Mouse (Mus musculus) 416B (cell line): Measurements from ENCODE around the gene Pold1.
A peak's percentile ranks its signal among the peaks of the same experiment; 100 is the strongest.

Source experiments
- DNase-seq: peaks from one replicate; pipeline ENCODE4 v3.0.0; 2011; ENCODE audit warnings: low read depth

Pold1 gene

DNA sequence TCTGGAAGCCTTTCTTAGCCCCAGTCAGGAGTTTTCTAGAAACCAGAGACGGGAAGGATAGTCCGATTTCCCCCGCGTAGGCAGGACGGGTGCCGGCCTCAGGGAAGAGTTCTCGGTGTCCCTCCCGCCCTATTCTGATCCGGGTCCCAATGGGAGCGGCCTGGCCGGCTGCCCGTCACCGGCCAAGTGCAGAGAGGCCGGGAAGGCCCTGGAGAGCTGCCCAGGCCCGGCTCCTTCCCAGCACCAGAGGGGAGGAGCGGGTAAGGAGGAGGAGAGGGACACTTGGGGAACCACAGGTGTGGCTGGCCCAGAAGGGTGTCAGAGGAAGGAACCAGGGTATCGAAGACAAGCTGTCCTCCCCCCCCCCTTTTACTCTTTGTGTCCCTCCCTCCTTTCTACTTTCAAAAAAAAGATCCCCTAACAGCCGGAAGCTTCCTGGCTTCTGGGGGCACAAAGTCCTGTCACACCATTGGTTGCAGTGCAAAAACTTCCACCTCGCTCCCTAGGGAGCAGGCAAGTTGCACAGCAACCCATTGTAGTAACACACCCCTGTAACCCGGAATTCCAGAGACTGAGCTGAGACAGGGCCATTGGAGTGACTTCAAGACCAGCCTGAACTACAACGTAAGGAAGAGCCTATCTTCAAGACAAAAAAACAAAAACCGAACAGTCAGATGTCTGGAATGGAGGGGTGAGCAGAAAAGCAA is 23.4 kb downstream of the Pold1 start:
- no peak for DNase-seq

DNA sequence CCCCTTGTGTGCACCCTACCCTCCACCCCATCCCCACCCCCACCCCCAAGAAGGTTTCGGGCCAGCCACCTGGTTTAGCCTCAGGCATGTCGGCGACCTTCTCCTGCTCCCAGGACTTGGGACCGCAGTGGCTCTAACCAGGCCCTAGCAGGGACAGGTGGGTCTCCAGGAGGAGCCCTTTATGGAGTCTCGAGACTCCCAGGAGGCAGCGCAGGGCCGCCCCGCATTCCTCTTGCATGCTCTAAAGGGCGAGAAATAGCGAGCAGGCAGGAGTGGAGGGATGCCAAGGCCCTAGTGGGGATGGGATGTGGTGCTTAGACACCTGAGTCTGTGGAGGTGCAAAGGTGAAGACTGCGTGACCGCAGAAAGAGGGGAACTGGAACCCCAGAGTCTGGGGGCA is 24.1 kb downstream of the Pold1 start, which contains the start of gene Mybpc2:
Gene Mybpc2 (minus strand): TSS at position 155 of the 400 bp plus-strand sequence.
- no peak for DNase-seq

DNA sequence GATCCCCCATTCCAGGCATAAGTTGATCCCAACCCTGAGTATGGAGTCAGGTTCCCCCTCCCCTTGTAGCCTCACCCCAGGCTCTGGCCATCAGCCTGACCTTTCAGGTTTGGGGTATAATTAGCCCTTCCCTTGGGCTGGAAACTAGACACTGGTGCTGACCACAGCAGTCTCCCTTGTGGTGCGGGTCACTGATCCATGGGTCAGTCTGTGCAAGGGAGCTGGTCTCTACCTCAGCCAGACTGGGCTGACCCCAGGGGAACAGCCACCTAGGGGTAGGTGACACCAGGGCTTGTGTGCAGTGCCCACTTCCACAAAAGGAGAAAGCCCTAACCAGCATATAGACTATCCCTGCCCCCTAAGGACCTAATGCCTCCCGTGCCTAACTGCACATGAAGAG is 25.6 kb downstream of the Pold1 start:
- DNase-seq = no peak

DNA sequence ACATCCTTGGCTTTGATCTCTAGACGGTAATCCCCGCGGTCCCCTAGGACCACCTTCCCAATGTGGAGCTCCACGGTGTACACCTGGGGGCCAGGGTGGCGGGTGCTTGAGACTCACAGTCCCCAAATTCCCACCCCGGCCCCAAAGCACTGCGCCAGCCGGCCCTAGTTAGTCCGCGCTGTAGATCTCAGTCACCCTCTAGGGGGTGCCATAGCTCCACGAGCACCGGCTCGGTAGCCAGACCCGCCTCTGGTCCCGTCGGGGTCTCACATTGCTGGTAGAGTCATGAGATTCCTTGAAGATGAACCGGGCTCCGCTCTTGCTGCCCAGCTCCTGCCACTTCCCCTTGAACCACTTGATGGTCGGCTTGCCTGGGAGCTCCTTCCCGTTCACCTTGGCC is 26.9 kb downstream of the Pold1 start:
- peak; percentile 10 for DNase-seq

DNA sequence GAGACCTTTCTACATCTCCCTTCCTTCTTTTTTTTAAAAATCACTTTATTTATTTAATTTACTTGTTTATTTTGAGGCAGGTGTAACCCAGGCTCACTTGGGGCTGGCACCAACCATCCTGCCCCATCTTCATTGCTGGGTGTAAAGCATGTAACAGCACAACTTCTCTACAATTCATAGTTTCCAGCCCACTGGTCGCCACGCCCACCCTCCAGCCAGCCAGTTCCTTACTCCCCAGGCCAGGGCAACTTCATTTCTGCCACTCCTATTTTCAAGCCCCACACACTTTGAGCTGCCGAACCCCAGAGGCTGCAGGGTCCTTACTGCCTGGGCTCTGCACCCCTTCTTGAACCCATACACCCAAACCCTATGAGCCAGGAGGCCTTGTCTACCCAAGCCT is 27.7 kb downstream of the Pold1 start:
- DNase-seq = no peak

DNA sequence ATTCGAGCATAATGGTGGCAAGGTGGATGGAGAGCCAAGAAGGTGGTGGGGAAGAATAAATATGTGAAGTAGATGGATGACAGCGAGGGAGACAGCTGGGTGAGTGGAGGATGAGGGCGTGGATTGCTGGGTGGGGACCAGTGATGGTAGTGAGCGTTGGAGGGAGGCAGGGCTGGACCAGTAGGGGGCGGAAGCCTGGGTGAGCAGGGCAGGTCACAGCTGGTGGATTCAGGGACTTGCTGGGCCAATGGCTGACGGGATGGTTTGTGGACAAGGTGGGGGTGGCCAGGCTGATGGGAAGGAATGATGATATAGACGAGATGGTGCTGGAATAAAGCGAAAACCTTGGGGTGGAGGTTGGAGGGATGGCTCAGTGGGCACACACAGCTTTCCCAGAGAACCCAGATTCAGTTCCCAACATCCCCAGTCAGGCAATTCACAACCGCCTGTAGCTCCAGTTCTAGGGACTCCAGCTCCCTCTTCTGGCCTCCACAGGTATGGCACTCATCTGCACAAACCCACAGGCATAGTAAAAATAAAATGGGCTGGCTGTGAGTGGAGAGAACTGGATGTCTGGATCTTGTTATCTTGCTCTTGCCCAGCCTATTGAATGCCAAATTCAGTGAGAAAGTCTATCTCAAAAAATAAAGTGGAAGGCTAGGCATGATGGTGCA is 29.3 kb downstream of the Pold1 start:
- DNase-seq = peak; percentile 42

DNA sequence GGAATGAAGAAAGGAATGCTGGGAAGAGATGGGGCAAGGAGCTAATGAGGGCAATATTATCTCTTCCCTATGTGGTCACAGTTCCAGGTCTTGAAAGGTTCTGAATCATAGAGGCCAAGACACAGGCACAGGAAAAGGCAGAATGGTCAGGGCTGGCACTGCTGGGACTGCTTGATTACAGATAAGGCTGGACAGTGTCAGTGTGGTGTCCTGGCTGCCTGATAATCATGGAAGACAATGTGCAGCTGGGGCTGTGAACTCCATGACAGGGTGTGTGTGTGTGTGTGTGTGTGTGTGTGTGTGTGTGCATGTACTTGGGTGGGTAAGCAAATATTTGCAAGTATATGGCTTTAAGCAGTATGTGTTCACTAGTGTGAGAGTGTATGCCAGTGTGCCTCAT is 41.2 kb downstream of the Pold1 start:
- peak; percentile 71 for DNase-seq

DNA sequence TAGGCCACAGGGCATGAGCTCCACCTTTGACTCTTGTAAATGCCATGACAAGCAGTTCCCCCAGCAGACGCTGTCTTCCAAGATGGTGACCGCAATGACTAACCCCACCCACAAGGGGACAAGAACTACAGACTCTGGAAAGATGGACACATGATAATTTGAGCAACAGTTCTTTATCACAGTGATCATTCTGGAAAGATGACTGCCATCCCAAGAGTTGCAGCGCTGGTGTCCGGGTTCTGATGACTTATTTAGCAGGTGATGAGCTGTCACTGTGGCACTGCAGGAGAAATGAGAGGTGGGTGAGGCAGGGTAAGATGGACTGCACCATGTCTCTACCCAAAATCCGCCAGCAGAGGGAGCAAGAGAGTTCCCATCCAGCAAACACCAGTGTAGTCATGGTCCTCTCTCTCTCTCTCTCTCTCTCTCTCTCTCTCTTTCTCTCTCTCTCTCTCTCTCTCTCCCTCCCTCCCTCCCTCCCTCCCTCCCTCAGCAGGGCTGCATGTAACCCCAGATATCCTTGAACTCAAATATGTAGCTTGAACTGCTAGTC is 47.0 kb downstream of the Pold1 start:
- peak; percentile 81 for DNase-seq

DNA sequence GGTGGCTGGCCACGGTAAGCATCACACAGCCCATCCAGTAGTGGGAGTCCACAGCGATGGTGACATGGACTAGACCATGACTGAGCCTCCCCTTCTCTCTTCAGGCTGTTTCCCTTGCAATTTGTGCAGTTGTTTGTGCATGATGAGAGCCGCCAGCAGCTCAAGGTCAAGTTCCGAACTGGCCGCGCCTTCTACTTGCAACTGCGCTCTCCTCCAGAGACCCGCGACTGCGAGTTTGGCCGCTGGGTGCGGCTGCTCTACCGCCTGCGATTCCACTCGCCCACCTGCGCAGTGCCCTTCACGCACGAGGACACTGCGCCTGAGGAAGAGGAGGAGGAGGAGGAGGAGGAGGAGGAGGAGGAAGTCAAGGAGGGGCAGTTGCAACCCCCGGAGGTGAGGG is 48.6 kb downstream of the Pold1 start:
- no peak for DNase-seq

DNA sequence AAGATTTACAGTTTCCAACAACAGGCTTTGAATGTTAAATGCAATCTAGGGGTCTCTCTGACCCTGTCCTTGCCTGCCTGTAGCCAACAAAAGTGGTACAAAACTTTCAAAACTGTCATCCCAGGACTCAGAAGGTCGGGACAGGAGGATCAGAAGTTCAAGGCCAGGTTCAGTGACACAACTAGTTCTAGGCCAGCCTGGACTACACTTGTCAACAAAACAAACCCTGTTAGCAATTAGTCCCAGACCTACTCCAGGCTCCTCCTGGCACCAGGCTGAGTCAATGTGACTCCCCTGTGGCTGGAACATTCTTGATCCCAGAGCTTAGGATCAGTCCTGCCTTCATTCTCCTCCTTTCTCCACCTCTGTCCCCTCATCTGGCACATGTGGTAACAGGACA is 49.7 kb downstream of the Pold1 start:
- DNase-seq = no peak

DNA sequence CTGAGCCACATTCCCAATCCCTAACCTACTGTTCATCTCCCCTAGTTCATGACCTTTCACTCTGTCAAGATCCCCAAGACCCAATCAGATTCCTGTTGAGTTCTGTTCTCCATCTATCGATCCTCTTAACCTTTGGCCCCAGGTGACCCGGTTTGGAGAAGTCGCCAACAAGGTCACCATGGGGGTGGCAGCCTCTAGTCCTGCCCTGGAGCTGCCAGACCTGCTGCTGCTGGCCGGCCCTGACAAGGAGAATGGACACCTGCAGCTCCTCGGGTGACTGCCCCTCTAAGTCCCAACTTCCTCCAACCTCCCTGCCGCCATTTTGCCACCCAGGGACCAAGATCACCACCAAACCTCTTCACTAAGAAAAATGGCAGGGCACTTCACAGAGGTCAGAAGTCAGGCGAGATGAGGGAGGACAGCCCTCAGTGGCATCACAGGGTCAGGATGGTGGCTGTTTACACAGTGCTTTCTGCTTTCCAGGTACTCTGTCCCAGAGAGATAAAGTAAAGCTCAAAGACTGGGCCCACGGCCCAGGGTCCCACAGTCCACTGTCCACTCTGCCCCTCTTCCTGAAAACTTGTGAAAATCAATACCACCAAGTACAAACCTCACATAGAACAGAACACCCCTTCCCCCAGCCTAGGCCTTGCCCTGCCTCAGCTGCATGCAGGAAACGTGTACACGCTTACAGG is 51.1 kb downstream of the Pold1 start:
- DNase-seq = no peak

DNA sequence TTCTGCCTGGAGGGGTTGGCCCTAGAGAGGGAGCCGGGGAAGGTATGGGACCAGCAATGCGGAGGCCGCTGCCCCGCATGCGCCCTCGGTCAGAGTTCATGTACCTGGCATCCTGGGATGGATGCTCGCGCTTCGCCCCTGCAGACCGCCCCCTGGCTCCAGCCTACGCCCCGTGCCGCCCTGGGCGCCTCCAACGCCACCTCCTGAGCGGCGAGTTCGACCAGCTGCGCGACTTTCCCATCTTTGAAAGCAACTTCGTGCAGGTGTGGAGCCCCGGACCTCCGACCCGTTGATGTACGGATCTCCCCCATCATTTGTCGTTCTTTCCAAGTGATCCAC is 51.9 kb downstream of the Pold1 start:
- DNase-seq = no peak

DNA sequence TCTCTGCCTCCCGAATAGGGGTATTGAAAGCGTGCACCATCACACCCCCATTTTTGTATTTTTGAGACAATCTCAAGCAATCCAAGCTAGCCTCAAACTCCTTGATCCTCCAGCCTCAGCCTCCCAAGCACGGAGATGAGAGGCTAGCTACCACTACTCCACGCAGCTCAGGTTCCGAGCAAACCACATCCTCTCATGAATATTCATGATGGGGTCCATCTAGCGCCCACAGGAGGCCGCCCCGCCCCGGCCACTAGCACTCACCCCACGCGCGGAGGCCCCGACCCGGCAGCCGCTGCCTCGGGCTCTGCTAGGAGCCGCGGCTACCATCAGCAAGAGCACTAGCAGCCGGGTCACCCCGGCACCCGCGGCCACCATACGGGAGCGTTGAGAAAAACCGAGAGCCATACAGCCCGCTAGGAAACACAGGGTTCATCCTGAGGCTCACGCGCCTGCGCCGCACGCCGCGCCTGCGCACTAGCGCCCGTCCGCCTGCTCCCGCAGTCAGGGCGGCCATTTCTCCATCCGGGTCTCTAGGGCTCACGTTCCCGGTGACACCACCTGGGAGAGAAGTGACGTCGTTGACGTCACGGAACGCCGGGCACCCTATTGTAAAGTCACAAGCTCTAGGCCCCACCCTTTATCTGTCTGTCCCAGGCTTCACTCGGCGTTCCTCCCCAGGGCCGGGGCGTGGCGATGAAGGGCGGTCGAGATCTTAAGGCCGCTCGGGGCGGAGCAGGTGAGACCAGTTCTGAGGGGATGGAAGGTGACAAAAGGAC is 52.5 kb downstream of the Pold1 start, which contains the start of the genes Emc10 and Fam71e1:
Gene Emc10 (minus strand): TSS at position 538 of the 779 bp plus-strand sequence.
Gene Fam71e1 (plus strand): TSS at position 590 of the 779 bp plus-strand sequence.
- peak; percentile 99 for DNase-seq

DNA sequence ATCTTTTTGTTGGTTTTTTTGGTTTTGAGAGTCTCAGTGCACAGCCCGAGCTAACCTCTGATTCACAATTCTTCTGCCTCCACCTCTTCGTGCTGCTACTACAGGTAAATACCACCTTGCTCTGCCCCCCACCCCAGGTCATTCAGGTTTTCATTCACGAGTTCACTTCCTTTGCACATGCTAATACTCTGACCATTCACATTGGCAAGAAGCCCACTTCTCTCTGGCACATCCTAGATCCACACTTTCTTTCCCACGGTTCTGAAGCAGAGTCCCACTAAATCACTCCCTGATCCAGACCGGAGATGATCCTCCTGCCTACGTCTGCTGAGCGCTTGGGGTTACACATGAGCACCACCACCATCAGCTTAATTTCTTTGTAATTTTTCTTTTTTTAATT is 53.6 kb downstream of the Pold1 start:
- no peak for DNase-seq

DNA sequence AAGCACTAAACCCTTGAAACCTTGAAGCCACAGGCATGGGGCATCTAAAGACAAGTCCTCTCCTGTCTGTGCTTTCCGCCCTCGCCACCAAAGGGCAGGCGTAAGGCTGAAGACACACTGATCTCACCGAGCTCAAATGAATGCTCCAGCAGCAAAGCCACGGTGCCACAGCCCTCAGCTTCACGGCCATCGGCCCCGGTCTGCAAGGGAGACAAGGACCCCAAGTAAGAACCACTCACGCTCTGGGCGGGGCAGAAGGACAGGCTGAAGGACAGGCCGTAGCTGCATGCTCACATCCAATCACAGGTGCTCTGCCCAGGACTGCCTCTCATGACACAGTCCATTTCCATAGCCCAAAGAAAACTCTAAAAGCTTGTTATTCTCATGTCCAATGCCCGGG is 54.0 kb downstream of the Pold1 start:
- DNase-seq = no peak

DNA sequence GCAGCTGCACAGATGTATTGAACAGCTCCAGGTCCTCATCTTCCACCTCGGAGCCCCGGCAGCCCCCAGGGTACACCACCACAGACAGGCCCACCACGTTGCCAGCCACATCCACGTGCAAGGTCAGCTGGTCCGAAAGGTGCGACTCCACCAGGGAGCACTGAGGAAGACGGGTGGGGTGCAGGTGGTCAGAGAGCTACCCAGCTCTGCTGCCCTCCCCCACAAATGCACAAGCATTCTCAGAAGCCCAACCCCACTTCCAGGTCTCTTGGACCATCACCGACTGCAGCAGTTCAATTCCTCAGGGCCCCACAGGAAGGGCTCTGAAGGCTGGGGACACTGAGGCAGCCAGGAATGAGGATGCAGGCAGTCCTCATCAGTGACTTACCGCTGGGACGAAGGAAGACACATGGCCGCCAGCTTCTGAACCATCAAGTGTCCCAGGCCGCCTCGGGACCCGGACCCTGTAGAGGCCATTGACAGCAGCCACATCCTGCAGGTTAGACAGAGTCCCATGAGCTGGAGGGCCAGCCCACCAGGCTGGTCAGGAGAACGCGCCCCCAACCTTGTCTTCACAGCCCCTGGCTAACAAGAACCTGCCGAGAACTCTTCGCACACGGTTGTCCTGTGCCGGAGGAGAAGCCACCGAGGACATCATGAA is 56.4 kb downstream of the Pold1 start:
- no peak for DNase-seq

DNA sequence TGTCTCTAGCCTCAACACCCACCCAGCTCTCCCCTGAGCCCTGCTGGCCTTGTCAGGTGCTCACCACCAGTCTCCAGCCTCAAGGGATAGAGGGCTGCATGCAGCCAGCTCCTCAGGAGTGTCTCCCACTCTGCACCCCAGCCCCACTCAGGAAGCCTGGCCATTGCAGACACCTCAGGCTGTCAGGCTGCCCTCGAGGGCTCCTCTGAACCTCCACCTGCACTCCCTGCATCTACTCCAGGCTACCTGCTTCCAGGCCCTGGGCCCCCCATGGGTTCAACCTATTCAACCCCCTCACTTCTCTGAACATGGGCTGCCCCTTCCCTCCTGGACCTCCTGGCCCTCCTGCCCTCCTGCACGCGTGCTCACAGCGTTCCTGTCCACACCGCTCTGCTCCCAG is 57.3 kb downstream of the Pold1 start:
- DNase-seq = no peak

DNA sequence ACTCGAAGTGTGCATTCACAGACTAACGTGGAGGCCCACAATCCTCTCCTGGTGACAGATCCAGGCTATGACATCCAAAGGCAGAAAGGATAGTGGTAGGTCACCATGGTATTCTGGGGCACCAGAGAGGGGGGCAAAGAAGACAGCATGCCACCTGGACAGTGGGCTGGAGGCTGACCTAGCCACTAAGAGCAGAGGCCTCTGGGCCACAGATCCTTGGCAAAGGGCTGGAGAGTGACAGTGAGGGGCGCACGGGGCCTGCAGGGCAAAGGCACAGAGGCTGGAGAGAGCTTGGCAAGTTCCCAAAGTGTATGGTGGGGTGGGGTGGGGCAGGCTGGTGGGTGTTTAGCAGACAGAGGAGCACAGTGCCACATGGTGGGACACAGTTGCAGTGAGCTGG is 58.4 kb downstream of the Pold1 start:
- DNase-seq = no peak

DNA sequence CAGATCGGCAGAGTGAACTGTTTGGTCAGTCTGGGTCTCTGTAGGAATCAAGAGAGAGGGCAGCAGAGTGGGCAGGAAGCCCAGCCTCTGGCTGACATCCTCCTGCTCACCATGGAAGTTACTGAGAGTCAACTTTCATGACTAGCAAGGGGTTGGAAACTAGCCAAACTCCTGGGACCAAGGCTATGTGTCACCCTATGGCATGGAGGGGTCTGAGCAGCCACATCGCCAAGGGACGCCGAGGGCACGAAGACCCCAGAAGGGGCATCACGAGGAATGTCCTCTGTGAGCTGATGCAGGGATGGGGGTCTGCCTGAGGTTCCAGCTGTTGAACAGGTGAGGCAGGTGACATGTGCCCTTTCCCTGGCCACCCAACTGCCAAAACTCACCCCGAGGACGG is 60.1 kb downstream of the Pold1 start:
- DNase-seq = peak; percentile 23

DNA sequence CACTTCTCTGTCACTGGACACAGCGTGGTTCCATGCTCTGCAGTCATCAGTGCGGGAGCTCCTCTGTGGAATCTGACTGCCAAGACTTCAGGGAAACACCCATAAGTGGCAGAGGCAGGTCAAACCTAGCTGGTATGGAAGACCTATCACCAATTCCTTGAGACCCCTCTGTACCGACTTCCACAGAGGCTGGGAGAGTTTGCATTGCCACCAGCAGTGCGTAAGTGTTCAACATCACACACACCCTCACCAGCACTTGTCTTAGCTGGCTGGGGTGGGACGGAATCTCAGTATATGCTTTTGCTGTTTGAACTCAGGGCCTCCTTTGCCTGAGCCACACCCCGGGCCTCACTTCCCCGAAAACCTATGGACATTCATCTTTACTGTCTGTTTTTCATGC is 60.7 kb downstream of the Pold1 start:
- no peak for DNase-seq

DNA sequence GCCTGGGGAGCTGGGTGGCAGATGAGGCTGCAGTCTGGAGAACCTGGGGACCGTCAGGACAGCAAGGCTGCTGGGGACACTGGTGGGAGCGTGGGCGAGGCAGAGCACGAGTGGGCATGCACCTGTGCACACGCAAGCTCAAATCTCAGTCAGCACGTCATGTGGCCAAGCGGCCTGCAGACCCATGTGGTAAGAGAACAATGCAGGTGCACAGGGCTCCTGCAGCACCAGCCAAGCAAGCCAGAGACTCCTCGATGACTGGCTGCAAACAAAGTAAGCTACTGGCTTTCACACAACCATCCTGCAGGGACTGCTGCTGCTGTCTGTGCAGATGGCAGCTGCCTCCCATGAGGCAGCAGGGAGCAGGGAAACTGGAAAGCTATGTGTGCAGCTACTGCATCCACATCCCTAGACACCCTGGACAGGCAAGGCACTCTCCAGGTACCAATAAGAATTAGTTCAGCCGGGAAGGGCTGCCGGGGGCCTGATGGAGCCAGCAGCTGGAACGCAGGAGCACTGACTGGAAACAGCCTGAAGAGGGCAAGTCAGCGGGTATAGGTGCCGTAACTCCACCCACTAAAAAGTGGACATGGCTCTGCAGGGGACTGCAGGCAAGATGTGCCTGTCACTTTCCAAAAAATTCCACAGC is 61.6 kb downstream of the Pold1 start:
- no peak for DNase-seq
